18 mouse cellular contexts compared by ENCODE assay signal in genomic region chr9:22134246-22134890, GRCm38 (mm10). TPM values are rescaled to one million over a fixed set of nuclear protein-coding genes. Genes with fewer than 3 reads are reported as not detected.
DNase-seq lines count a peak whose midpoint lies in the region; ATAC-seq and TF ChIP-seq lines count a peak whose summit lies in the region.
"Had no signal": no experiment of that assay in that cellular context is flagged by ENCODE, and none has a peak within 500 bp of the region (broad histone marks: within the 10 kb centered on the region; RNA-seq: fewer than 3 reads in every experiment).

No protein-coding gene starts in this region.

- H3K9me3 ChIP-seq in lung, embryonic 14.5 days (ENCODE audit: low read depth, low read length): no peaks in the 10 kb centered on the region
- no peaks in the 10 kb centered on the region for H3K9me3 ChIP-seq in midbrain, embryonic 11.5 days (ENCODE audit: control insufficient read depth, low read length)
- H3K9me3 ChIP-seq: intestine, embryonic 15.5 days; neural tube, embryonic 13.5 days had no signal

- no peaks in the 10 kb centered on the region for H3K36me3 ChIP-seq in lung, embryonic 14.5 days (ENCODE audit: insufficient read depth)
- no peaks in the 10 kb centered on the region for H3K36me3 ChIP-seq in midbrain, embryonic 11.5 days (ENCODE audit: control insufficient read depth, insufficient read depth, low read length)
- H3K36me3 ChIP-seq: intestine, embryonic 15.5 days; neural tube, embryonic 13.5 days had no signal

- no peak for DNase-seq in lung, embryonic 14.5 days
- no peak for DNase-seq in lung, postnatal 4 days
- DNase-seq in T-cell, adult 2 months (ENCODE audit: low spot score): peak; percentile 49
- DNase-seq in naive thymus-derived CD4-positive, alpha-beta T cell, adult 2 months (ENCODE audit: low read depth): peak; percentile 76
- no peak for DNase-seq in adrenal gland, postnatal 4 days (ENCODE audit: low spot score in 2 of 2)
- DNase-seq in midbrain, embryonic 11.5 days (ENCODE audit: low spot score, missing footprints): no peak
- DNase-seq: cerebellum, postnatal 14 days; heart, postnatal 4 days; lung, postnatal 14 days; midbrain, embryonic 14.5 days had no signal

- no peak overlapping the region for H3K27ac ChIP-seq in lung, embryonic 14.5 days (ENCODE audit: low read depth)
- no peak overlapping the region for H3K27ac ChIP-seq in midbrain, embryonic 11.5 days (ENCODE audit: low read depth, low read length)
- H3K27ac ChIP-seq: intestine, embryonic 15.5 days; kidney, postnatal 0 days; neural tube, embryonic 13.5 days; stomach, postnatal 0 days had no signal

- no peaks in the 10 kb centered on the region for H3K4me1 ChIP-seq in lung, embryonic 14.5 days (ENCODE audit: insufficient read depth)
- peaks cover 7% of the 10 kb centered on the region; the same call in 1 of the 2 replicates for H3K4me1 ChIP-seq in midbrain, embryonic 11.5 days (ENCODE audit: control insufficient read depth, insufficient read depth, low read length)

- TF ChIP-seq CTCF in lung, embryonic 14.5 days (IDR thresholded peaks at IDR 0.05; ENCODE audit: low read depth): no peak

- WGBS in lung, embryonic 14.5 days: 72% methylated on average over 7 of the region's 7 CpGs
- WGBS in midbrain, embryonic 11.5 days: 87% methylated on average over 7 of the region's 7 CpGs

- no peak overlapping the region for H3K4me2 ChIP-seq in lung, embryonic 14.5 days
- no peak overlapping the region for H3K4me2 ChIP-seq in midbrain, embryonic 11.5 days
- H3K4me2 ChIP-seq: intestine, embryonic 15.5 days; neural tube, embryonic 13.5 days had no signal

- no peak for ATAC-seq in lung, embryonic 14.5 days (ENCODE audit: insufficient read depth)
- ATAC-seq in inflammation-experienced regulatory T-cells, adult 6 months: peak; percentile 25
- ATAC-seq in frontal cortex, adult (ENCODE audit: low TSS enrichment): no peak
- no peak for ATAC-seq in midbrain, embryonic 11.5 days (ENCODE audit: low FRiP score)
- ATAC-seq: intestine, embryonic 15.5 days; Patski had no signal

- H3K27me3 ChIP-seq in lung, embryonic 14.5 days (ENCODE audit: insufficient read depth, low read length): peaks cover 9% of the 10 kb centered on the region; the same call in 1 of the 2 replicates
- H3K27me3 ChIP-seq in midbrain, embryonic 11.5 days (ENCODE audit: control insufficient read depth, insufficient read depth, low read length): peaks cover 15% of the 10 kb centered on the region
- H3K27me3 ChIP-seq: intestine, embryonic 15.5 days; Patski had no signal

- H3K9ac ChIP-seq in lung, embryonic 14.5 days: no peak overlapping the region
- H3K9ac ChIP-seq in midbrain, embryonic 11.5 days (ENCODE audit: low read length): no peak overlapping the region; the same call in 1 of the 2 replicates
- H3K9ac ChIP-seq: intestine, embryonic 15.5 days; neural tube, embryonic 13.5 days had no signal

- peak overlapping the region; percentile 4; the same call in 1 of the 2 replicates for H3K4me3 ChIP-seq in lung, embryonic 14.5 days (ENCODE audit: low read depth, low read length)
- no peak overlapping the region for H3K4me3 ChIP-seq in midbrain, embryonic 11.5 days (ENCODE audit: low read depth, low read length)
- H3K4me3 ChIP-seq: intestine, embryonic 15.5 days; neural tube, embryonic 13.5 days had no signal

RNA-seq across cellular contexts. Expression of gene Acp5, which starts 1.1 kb away (rescaled TPM):
- 3.6 and 4.2 TPM in 2 replicates for polyA plus RNA-seq in lung, embryonic 14.5 days (2014; fragmentation: Nextera tagmentation; extraction: Ambion mirVana)
- polyA plus RNA-seq in inflammation-experienced regulatory T-cells, adult 6 months (2017; shearing (Covaris generic)): 100 to 1,000 TPM; 155 to 257 (median 245) TPM
- 10 to 100 TPM; 12.9 to 13.0 TPM for total RNA-seq in adrenal gland, postnatal 4 days (2021)
- polyA plus RNA-seq in midbrain, embryonic 11.5 days (2014; fragmentation: Nextera tagmentation; extraction: Ambion mirVana): 15.4 and 19.7 TPM in 2 replicates
- polyA plus RNA-seq: Patski had no signal

RNA-seq across cellular contexts. Expression of gene Elof1, which starts 17.4 kb away (rescaled TPM):
- polyA plus RNA-seq in lung, embryonic 14.5 days (2014; fragmentation: Nextera tagmentation; extraction: Ambion mirVana): 196 and 212 TPM in 2 replicates
- 10 to 100 TPM; 76.4 to 98.9 (median 89.4) TPM for polyA plus RNA-seq in inflammation-experienced regulatory T-cells, adult 6 months (2017; shearing (Covaris generic))
- 10 to 100 TPM; 74.2 to 78.4 TPM for total RNA-seq in adrenal gland, postnatal 4 days (2021)
- 208 and 225 TPM in 2 replicates for polyA plus RNA-seq in midbrain, embryonic 11.5 days (2014; fragmentation: Nextera tagmentation; extraction: Ambion mirVana)

RNA-seq across cellular contexts. Expression of gene Pigyl, which starts 22.3 kb away (rescaled TPM):
- polyA plus RNA-seq in lung, embryonic 14.5 days (2014; fragmentation: Nextera tagmentation; extraction: Ambion mirVana): 70.8 and 73.8 TPM in 2 replicates
- polyA plus RNA-seq in inflammation-experienced regulatory T-cells, adult 6 months (2017; shearing (Covaris generic)): 10 to 100 TPM; 40.1 to 46.8 (median 43.2) TPM
- total RNA-seq in adrenal gland, postnatal 4 days (2021): 10 to 100 TPM; 55.8 to 62.3 TPM
- polyA plus RNA-seq in midbrain, embryonic 11.5 days (2014; fragmentation: Nextera tagmentation; extraction: Ambion mirVana): 63.9 and 66.6 TPM in 2 replicates

RNA-seq across cellular contexts. Expression of gene Cnn1, which starts 35.4 kb away (rescaled TPM):
- 69.1 and 71.2 TPM in 2 replicates for polyA plus RNA-seq in lung, embryonic 14.5 days (2014; fragmentation: Nextera tagmentation; extraction: Ambion mirVana)
- under 1 TPM; 0.20 to 0.36 (median 0.32) TPM for polyA plus RNA-seq in inflammation-experienced regulatory T-cells, adult 6 months (2017; shearing (Covaris generic))
- total RNA-seq in adrenal gland, postnatal 4 days (2021): 1 to 10 TPM in 1 of 2 experiments, under 1 TPM in 1; 0.81 to 1.6 TPM
- polyA plus RNA-seq in midbrain, embryonic 11.5 days (2014; fragmentation: Nextera tagmentation; extraction: Ambion mirVana): 1.3 and 1.6 TPM in 2 replicates
- total RNA-seq: granulocyte monocyte progenitor cell, adult 5-6 weeks had no signal

RNA-seq across cellular contexts. Expression of gene Ecsit, which starts 49.1 kb away (rescaled TPM):
- 31.0 and 33.5 TPM in 2 replicates for polyA plus RNA-seq in lung, embryonic 14.5 days (2014; fragmentation: Nextera tagmentation; extraction: Ambion mirVana)
- 10 to 100 TPM; 27.7 to 40.0 (median 37.7) TPM for polyA plus RNA-seq in inflammation-experienced regulatory T-cells, adult 6 months (2017; shearing (Covaris generic))
- total RNA-seq in adrenal gland, postnatal 4 days (2021): 10 to 100 TPM; 37.4 to 39.2 TPM
- polyA plus RNA-seq in midbrain, embryonic 11.5 days (2014; fragmentation: Nextera tagmentation; extraction: Ambion mirVana): 31.2 and 31.5 TPM in 2 replicates

Comparison
In these comparisons a context has a peak if more than half of its experiments do, and no peak if none do; other contexts are left out.
1. DNase-seq: peak in T-cell, adult 2 months (single experiment) and naive thymus-derived CD4-positive, alpha-beta T cell, adult 2 months (single experiment); none in lung, embryonic 14.5 days (single experiment), lung, postnatal 4 days (0 of 2), adrenal gland, postnatal 4 days (0 of 2) and midbrain, embryonic 11.5 days (single experiment).